Mouse (Mus musculus): ENCODE measurements around the gene Htr2a.

Htr2a gene

GRCm38 (mm10) chr14:74640819-74641381 lies at the start of gene Htr2a:
Gene Htr2a, plus strand, starts transcription at chr14:74640840.
- DNase-seq: no peak

DNA sequence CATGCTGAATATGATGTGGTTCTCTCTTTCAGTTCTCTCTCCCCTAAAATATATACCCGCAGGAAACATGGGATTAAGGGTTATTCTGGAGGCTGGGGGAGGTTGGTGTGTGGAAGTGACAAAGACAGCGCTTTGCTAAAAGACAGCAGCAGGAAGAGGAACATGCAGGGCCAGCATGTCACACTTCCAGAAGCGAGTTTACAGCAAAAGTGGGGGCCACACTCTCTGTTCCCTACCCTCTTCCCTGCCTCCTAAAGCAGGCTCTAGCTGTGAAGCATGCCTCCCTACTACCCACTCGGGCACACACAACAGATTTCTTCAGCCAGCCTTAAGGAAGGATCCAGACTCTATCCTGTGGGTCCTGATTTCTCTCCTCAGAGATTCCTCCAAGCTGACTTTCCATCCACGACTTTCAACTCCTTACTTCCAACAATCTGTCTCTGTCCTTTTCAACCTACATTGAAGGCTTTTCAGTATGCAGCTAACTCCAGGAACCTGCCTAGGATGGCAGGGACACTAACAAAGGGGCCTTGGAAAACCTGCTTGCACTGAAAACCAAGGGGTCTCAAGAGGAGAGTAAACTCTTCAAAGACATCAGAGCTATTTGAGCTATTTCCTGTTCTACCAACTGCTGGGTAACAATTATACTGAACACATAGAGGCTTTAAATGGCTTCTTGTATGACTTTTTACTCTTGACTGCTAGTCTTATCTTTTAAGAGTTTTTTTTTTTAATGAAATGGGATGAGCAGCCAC lies 39.1 kb upstream of the Htr2a start:
- DNase-seq: no peak

DNA sequence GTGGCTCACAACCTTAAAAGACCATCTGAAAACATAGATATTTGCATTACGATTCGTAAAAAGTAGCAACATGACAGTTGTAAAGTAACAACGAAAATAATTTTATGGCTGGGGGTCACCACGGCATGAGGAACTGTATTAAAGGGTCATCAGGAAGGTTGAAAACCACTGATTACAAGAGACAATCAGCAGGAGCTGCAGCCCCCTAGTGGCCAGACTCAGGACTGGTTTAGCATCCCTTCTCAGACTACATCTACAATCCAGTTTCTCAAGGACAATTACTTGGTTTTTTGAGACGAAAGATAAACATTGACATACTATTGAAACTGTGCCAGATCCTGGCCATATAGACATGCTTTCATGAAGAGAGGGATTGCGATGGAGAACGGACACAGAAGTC lies 38.1 kb upstream of the Htr2a start:
- peak; percentile 9 for DNase-seq

GRCm38 (mm10) chr14:74603131-74603766 lies 37.4 kb upstream of the Htr2a start:
- no peak for DNase-seq

- DNase-seq: no peak
These were observed 29.3 kb upstream of the Htr2a start for GRCm38 (mm10) chr14:74611326-74611725.

- no peak for DNase-seq
These were observed 21.8 kb upstream of the Htr2a start for GRCm38 (mm10) chr14:74618858-74619257.

GRCm38 (mm10) chr14:74638071-74638470 lies 2.6 kb upstream of the Htr2a start:
- no peak for DNase-seq

DNA sequence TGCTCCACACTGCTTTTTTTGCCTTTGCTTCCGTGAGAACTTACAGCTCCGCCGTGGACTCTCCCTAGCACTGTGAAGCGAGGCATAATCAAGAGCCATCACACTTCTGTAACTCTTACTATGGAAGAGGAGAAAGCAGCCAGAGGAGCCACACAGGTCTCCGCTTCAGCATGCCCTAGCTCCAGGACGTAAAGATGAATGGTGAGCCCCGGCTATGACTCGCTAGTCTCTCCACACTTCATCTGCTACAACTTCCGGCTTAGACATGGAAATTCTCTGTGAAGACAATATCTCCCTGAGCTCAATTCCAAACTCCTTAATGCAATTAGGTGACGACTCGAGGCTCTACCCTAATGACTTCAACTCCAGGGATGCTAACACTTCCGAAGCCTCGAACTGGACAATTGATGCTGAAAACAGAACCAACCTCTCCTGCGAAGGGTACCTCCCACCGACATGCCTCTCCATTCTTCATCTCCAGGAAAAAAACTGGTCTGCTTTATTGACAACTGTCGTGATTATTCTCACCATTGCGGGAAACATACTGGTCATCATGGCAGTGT lies 1.1 kb downstream of the Htr2a start:
- DNase-seq: no peak

GRCm38 (mm10) chr14:74643296-74643695 lies 2.7 kb downstream of the Htr2a start:
- peak; percentile 45 for DNase-seq

DNA sequence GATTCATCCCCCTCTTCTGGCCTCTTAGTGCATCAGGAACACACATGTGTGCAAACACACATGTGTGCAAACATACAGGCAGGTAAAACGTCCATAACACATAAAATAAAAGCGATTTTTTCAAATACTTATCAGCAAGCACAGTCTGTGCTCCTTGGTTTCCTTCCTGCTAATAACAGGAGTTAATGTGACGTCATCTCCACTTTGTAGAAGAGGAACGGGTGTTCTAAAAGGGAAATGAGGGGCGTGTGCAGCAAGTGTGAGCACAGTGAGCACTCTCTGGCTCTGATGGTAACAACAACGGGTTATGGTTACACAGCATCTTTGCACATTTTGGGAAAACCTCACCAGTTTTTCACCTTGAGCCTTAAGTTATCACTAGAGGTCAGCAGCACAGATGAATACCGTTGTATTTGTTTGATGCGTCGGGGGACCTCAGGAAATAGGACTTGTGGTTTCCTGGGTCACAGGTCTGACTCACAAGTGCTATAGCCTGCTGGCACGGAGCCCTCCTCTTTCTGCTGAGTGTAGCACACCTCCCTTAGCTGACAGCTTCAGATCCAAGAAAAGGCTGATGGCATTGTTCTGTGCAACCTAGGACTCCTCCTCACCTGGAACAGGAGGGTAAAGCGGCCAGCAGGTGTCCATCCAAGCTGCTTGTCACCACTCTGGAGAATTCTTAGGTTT lies 5.6 kb downstream of the Htr2a start:
- no peak for DNase-seq

DNA sequence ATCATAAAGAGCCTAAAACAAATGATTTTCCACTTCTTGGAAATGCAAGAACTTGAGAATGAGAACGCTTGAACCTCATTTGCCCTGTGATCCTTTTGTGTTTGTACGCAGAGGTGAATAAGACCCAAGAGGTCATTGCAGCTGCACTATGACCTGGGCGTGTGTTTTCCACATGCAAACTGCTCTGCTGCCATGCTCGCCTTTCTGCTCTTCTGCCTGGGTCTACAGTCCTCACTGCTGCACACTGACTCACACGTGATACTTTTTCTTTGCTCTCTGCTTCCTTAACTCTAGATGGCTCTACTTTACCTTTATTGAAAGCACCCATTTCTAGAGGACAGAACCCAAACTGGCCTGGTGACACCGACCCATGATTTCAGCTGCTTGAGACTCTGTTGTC lies 9.4 kb downstream of the Htr2a start:
- no peak for DNase-seq

GRCm38 (mm10) chr14:74651678-74652077 lies 11.0 kb downstream of the Htr2a start:
- DNase-seq: no peak

DNA sequence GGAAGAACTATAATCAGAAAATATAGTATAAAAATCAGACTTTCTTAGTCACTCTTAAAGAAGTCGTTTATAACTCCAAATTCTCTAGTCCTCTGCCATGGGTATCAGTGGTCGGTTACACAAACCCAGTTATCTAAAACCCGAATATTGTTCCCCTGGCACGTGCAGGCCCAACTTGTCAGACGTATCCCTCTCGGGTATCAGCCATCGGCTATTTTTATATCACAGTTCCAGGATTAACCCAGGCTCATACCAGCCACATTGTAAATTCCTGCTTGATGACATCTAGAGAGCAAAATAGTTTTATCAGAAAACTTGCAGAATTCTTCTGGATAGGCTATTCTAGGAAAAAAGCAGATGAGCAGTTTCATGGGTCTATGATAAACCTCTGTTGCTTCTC lies 16.6 kb downstream of the Htr2a start:
- no peak for DNase-seq

DNA sequence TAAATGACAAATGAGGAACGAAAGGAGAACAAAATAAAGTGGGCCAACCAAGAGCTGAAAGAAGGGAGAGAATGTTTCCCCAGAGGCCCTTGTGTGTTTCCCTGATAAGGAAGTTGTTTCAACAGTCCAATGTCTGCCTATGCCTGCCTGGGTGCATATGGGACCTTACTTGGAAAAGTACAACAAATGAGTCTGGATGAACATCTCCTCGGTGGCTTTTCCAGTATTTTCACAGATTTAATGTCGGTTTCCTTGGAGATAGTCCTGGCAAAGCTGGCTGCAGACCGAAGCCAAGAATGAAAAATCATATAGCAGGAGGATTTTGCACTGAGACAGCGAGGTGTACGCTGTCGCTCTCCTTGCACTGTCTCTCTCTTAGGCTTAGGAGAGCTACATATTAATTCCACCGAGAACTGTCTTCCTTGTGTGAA lies 18.8 kb downstream of the Htr2a start:
- no peak for DNase-seq

DNA sequence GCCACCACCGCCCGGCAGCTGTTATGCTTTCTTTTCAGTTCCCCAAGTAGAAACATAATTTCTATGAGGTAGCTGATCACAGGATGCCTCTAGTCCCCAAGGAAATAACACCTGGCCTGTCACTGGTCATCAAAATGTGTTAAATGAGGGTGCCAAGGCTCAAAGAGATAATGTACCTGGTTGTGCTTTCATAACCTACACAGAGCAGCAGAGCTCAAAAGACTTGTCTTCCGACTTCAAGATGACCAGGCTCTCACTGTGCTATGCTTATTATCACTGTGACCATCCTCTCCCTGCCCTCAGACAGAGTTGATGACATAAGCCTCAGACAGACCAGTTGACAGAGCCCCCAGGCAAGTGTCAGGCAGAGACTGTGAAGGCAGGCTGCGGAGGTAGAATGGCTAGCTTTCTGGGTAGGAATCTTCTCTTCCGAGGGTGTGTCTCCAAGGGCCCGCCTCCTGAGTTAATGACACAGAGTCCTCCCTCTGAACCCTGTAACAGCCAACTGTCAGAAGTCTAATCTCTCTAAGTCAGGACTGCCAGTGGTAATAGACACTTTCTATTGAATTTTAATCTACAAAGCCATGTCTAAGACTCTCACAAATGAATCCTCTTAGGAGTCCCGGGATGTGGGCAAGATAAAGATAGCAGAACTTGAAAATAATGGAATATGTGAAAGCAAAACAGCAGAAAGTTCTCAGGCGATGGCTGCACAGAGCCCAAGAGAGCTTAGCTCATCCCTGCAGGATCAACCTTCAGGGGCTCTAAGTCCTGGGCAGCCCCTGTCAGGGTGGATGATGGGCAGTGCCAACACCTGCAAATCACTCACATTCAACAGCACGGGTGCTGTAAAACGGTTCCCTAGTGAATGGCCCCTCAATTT lies 31.7 kb downstream of the Htr2a start:
- no peak for DNase-seq

DNA sequence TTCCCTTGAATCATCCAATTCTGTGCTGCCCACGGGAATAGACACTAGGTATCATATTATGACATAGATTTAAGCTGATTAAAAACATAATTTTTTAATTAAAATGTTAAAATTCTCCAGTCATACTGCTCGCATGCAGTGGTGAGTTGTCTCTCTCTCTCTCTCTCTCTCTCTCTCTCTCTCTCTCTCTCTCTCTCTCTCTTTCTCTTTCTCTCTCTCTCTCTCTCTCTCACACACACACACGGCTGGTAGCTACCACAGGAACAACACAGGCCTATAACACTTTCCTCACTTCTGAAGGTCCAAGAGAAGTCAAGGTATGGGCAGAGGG lies 32.3 kb downstream of the Htr2a start:
- DNase-seq: no peak

GRCm38 (mm10) chr14:74673584-74673983 lies 32.9 kb downstream of the Htr2a start:
- no peak for DNase-seq

DNA sequence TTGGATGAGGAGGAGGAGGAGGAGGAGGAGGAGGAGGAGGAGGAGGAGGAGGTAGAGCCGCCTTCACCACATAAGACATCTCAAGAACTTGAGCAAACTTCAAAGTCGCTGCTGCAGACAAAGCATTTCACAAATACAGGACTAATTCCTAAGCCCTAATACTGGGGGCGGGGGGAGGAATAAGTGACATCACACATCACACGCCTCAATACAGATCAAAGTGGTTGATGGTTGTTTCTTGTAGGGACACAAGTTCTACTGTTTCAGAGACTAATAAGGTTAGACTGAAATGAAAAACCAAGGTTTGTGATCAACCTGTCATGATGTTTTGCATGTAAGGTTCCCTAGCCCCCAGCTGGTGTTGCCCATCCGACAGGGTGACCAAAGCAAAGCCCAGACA lies 39.2 kb downstream of the Htr2a start:
- no peak for DNase-seq

DNA sequence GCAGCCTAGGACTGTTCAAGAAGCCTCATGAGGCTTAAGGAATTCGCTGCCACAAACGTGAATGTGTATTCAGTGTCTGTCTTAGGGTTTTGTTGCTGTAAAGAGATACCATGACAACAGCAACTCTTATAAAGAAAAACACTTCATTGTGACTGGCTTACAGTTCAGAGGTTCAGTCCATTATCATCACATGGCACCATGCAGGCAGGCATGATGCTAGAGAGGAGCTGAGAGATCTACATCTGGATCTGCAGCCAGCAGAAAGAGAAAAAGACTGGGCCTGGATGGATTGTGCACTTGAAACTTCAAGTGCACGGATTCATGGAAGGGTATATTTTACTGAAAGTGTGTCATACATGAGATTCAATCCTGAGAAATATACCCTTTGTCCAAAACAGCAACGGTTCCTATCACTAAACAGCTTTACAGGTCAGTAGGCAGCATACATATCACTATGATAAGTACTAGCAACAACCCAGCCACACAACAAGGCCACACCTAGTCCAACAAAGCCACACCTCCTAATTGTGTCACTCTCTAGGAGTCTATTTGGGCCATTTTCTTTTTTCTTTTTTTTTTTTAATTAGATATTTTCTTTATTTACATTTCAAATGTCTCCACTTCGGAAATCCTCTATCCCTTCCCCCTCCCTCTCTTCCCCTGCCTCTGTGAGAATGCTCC lies 43.8 kb downstream of the Htr2a start:
- no peak for DNase-seq

DNA sequence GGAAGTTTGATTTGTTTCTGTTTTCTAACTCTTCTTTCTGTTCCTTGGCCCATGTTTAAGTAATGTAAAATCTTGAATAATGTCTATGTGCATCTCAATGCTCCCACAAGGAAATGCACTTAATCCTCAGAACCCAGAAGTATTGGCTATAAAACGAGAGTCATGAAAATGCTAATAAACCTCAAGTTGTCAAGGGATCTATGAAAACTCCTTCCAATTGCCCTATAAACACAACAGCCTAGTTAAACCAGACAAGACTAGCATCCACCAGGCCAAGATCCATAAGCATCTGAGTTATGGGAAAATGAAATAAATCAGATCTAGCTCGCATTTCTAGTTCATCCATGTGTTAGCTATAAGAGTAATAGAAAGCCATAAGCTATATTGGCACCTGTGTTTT lies 51.3 kb downstream of the Htr2a start:
- DNase-seq: no peak

GRCm38 (mm10) chr14:74696766-74697165 lies 56.1 kb downstream of the Htr2a start:
- DNase-seq: no peak

DNA sequence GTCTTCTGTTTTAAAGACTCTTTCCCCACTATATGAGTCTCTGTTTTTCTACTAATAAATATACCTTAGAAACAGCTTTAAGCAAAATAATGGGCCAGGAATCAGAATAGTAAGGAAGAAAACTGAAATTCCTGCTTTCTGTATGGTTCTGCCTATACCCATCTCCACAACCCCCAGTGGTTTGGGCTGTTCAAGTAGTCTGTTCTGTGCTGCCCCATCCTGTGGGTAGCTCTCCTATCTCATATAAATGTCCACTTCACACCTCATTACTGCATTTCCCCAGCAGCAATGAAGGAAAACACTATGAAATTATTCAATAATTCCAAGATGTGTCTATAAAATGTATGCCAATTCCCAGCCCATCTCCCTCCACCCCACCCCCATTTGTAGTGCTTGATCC lies 56.8 kb downstream of the Htr2a start:
- DNase-seq: no peak

Measured in cerebellum, adult 11 months (tissue).